Mouse (Mus musculus) forebrain, embryonic 16.5 days (tissue): ENCODE measurements around the gene Ube4b. TPM values are rescaled to one million over a fixed set of nuclear protein-coding genes. Genes with fewer than 3 reads are reported as not detected.
A peak's percentile ranks its signal among the peaks of the same experiment; 100 is the strongest.

Experiments
- ATAC-seq: fragments of 200-750 bp; cut with Nextera tagmentation; 2 replicates; pipeline ENCODE4 v1.8.0; 2017; ENCODE audit warnings: mild to moderate bottlenecking, moderate library complexity
- H3K27ac ChIP-seq: fragments of 300-500 bp; sonication (generic); 2 replicates; pipeline ENCODE4 v1.5.1; 2014; ENCODE audit warnings: low read length, control low read depth
- H3K27me3 ChIP-seq: fragments of 300-500 bp; sonication (generic); replicated peaks from 2 replicates; pipeline ENCODE4 v1.6.1; 2014; ENCODE audit warnings: low read length; ENCODE audit not compliant: control insufficient read depth, insufficient read depth
- H3K36me3 ChIP-seq: fragments of 300-500 bp; sonication (generic); 2 replicates; pipeline ENCODE4 v1.6.1; 2014; ENCODE audit not compliant: control insufficient read depth, insufficient read depth
- H3K4me1 ChIP-seq: fragments of 300-500 bp; sonication (generic); replicated peaks from 2 replicates; pipeline ENCODE4 v1.6.1; 2014; ENCODE audit warnings: low read length; ENCODE audit not compliant: control insufficient read depth, insufficient read depth
- H3K4me2 ChIP-seq: fragments of 300-500 bp; sonication (generic); 2 replicates; pipeline ENCODE4 v1.6.1; 2014; ENCODE audit warnings: mild to moderate bottlenecking, low read length, control low read depth
- H3K4me3 ChIP-seq: fragments of 300-500 bp; sonication (generic); replicated peaks from 2 replicates; pipeline ENCODE4 v1.5.1; 2014; ENCODE audit warnings: mild to moderate bottlenecking, low read length, control low read depth
- H3K9ac ChIP-seq: fragments of 300-500 bp; sonication (generic); replicated peaks from 2 replicates; pipeline ENCODE4 v1.6.1; 2014; ENCODE audit warnings: low read depth, low read length, control low read depth
- H3K9me3 ChIP-seq: fragments of 300-500 bp; sonication (generic); 2 replicates; pipeline ENCODE4 v1.6.1; 2016; ENCODE audit warnings: low read length; ENCODE audit not compliant: control insufficient read depth
- WGBS: fragments of 180-500 bp; shearing (Covaris S2); extraction: QIAGEN DNeasy Blood & Tissue Kit; methylation state at CpG from one replicate; pipeline ENCODE4 v1.1.7; 2014; 5-methylcytosine and 5-hydroxymethylcytosine counted together
- polyA plus RNA-seq: library from polyadenylated mRNA; unstranded; fragments of >200 nt; fragmentation: Nextera tagmentation; extraction: Ambion mirVana; gene quantifications from 2 replicates; pipeline ENCODE4 v1.2.1, GENCODE M21; 2015

The Ube4b gene
- polyA plus RNA-seq, 1 experiment from 2014 or later: 59.8 TPM

GRCm38 (mm10) chr4:149415651-149416169, 10.8 kb downstream of the Ube4b start:
- no peak overlapping the region for H3K4me2 ChIP-seq
- H3K27ac ChIP-seq: no peak overlapping the region
- WGBS: 28% methylated on average over 13 of the region's 13 CpGs

GRCm38 (mm10) chr4:149414259-149414658, 12.3 kb downstream of the Ube4b start:
- ATAC-seq: no peak
- H3K4me3 ChIP-seq: no peak overlapping the region
- WGBS: 90% methylated on average over 3 of the region's 3 CpGs

More at GRCm38 (mm10) chr4:149415651-149416169, 10.8 kb downstream of the Ube4b start:
- Histone ChIP-seq H3K9me3 (no peaks in the 10 kb centered on the region), H3K9ac (no peak overlapping the region), H3K27me3 (no peaks in the 10 kb centered on the region), H3K36me3 (no peaks in the 10 kb centered on the region), H3K4me1 (peaks cover 19% of the 10 kb centered on the region), H3K4me3 (no peak overlapping the region)
- ATAC-seq: peak; percentile 26; the same call in 1 of the 2 replicates

GRCm38 (mm10) chr4:149409759-149410158, 16.8 kb downstream of the Ube4b start:
- no peak overlapping the region for H3K4me2 ChIP-seq
- H3K27ac ChIP-seq: no peak overlapping the region
- H3K27me3 ChIP-seq: no peaks in the 10 kb centered on the region
- WGBS: 83% methylated on average over 4 of the region's 4 CpGs
- H3K36me3 ChIP-seq: no peaks in the 10 kb centered on the region
- no peaks in the 10 kb centered on the region for H3K9me3 ChIP-seq
- peaks cover 6% of the 10 kb centered on the region for H3K4me1 ChIP-seq
- H3K4me3 ChIP-seq: no peak overlapping the region
- no peak for ATAC-seq
- H3K9ac ChIP-seq: no peak overlapping the region

More at GRCm38 (mm10) chr4:149414259-149414658, 12.3 kb downstream of the Ube4b start:
- Histone ChIP-seq H3K27ac (no peak overlapping the region), H3K4me1 (peaks cover 19% of the 10 kb centered on the region), H3K27me3 (no peaks in the 10 kb centered on the region), H3K4me2 (no peak overlapping the region), H3K9me3 (no peaks in the 10 kb centered on the region), H3K36me3 (no peaks in the 10 kb centered on the region), H3K9ac (no peak overlapping the region)

- no peaks in the 10 kb centered on the region for H3K36me3 ChIP-seq
- no peak overlapping the region for H3K4me3 ChIP-seq
- no peaks in the 10 kb centered on the region for H3K9me3 ChIP-seq
- H3K27ac ChIP-seq: no peak overlapping the region
- 91% methylated on average over 6 of the region's 6 CpGs for WGBS
- H3K27me3 ChIP-seq: no peaks in the 10 kb centered on the region
- H3K4me2 ChIP-seq: no peak overlapping the region
- no peak overlapping the region for H3K9ac ChIP-seq
- peaks cover 9% of the 10 kb centered on the region for H3K4me1 ChIP-seq
- no peak for ATAC-seq
Observed at GRCm38 (mm10) chr4:149408331-149408730, 18.2 kb downstream of the Ube4b start.

- Histone ChIP-seq H3K9me3 (no peaks in the 10 kb centered on the region), H3K27me3 (no peaks in the 10 kb centered on the region), H3K4me3 (no peak overlapping the region), H3K4me1 (peaks cover 12% of the 10 kb centered on the region), H3K27ac (no peak overlapping the region), H3K4me2 (no peak overlapping the region), H3K36me3 (no peaks in the 10 kb centered on the region), H3K9ac (no peak overlapping the region)
- 91% methylated on average over 5 of the region's 5 CpGs for WGBS
- ATAC-seq: no peak
Observed at GRCm38 (mm10) chr4:149407461-149407860, 19.1 kb downstream of the Ube4b start.

- 80% methylated on average over 16 of the region's 16 CpGs for WGBS
- Histone ChIP-seq H3K36me3 (no peaks in the 10 kb centered on the region), H3K9ac (no peak overlapping the region), H3K4me1 (peaks cover 15% of the 10 kb centered on the region), H3K4me2 (no peak overlapping the region), H3K27ac (no peak overlapping the region), H3K4me3 (no peak overlapping the region), H3K9me3 (no peaks in the 10 kb centered on the region), H3K27me3 (no peaks in the 10 kb centered on the region)
- ATAC-seq: no peak
Observed at GRCm38 (mm10) chr4:149405713-149406443, 20.7 kb downstream of the Ube4b start.

GRCm38 (mm10) chr4:149404640-149405465, 21.7 kb downstream of the Ube4b start:
- H3K4me2 ChIP-seq: no peak overlapping the region
- H3K4me1 ChIP-seq: peaks cover 15% of the 10 kb centered on the region
- no peaks in the 10 kb centered on the region for H3K9me3 ChIP-seq
- no peak overlapping the region for H3K4me3 ChIP-seq
- H3K27me3 ChIP-seq: no peaks in the 10 kb centered on the region
- no peak overlapping the region for H3K9ac ChIP-seq
- 33% methylated on average over 19 of the region's 19 CpGs for WGBS
- no peaks in the 10 kb centered on the region for H3K36me3 ChIP-seq
- peak; percentile 64 for ATAC-seq
- no peak overlapping the region for H3K27ac ChIP-seq

GRCm38 (mm10) chr4:149403037-149403436, 23.5 kb downstream of the Ube4b start:
- H3K4me1 ChIP-seq: peaks cover 15% of the 10 kb centered on the region
- H3K4me3 ChIP-seq: no peak overlapping the region
- no peak for ATAC-seq
- H3K36me3 ChIP-seq: 0 out of 2 replicates have a peak, but pooled peaks cover 2% of the 10 kb centered on the region
- 65% methylated on average over 6 of the region's 6 CpGs for WGBS
- H3K27ac ChIP-seq: no peak overlapping the region
- H3K9ac ChIP-seq: no peak overlapping the region
- no peak overlapping the region for H3K4me2 ChIP-seq
- H3K9me3 ChIP-seq: no peaks in the 10 kb centered on the region
- no peaks in the 10 kb centered on the region for H3K27me3 ChIP-seq

- Histone ChIP-seq H3K27ac (no peak overlapping the region), H3K4me3 (no peak overlapping the region), H3K27me3 (no peaks in the 10 kb centered on the region), H3K4me1 (peaks cover 15% of the 10 kb centered on the region), H3K9ac (no peak overlapping the region), H3K9me3 (no peaks in the 10 kb centered on the region), H3K4me2 (no peak overlapping the region), H3K36me3 (0 out of 2 replicates have a peak, but pooled peaks cover 2% of the 10 kb centered on the region)
- no peak for ATAC-seq
- WGBS: 88% methylated on average over 8 of the region's 8 CpGs
Observed at GRCm38 (mm10) chr4:149401591-149401982, 25.0 kb downstream of the Ube4b start.
